Mouse (Mus musculus): ENCODE data around the gene Atp5g1.

The Atp5g1 gene

GRCm38 (mm10) chr11:96028130-96028529 is 47.3 kb downstream of the Atp5g1 start:
- no peak for DNase-seq (ENCODE audit: low spot score)

GRCm38 (mm10) chr11:96020622-96021021 is 54.8 kb downstream of the Atp5g1 start:
- no peak for DNase-seq (ENCODE audit: low spot score)
